Mouse (Mus musculus) lung, adult 2 months (tissue): Measurements from ENCODE around the gene Cacnb3.

Experiments
- CTCF ChIP-seq: fragments of 200-500 bp; IDR thresholded peaks from 2 replicates; pipeline ENCODE4 v1.5.1; 2011; ENCODE audit warnings: mild to moderate bottlenecking, low read length, control low read depth; ENCODE audit not compliant: insufficient read depth
- POLR2A ChIP-seq: fragments of 200-500 bp; IDR thresholded peaks from 2 replicates; pipeline ENCODE4 v1.6.1; 2011; ENCODE audit warnings: low read depth, mild to moderate bottlenecking, control low read depth, low read length, borderline replicate concordance; ENCODE audit errors: extremely low read depth

- no peak for TF ChIP-seq CTCF
- TF ChIP-seq POLR2A: no peak
These were observed 47.6 kb upstream of the Cacnb3 start for GRCm38 (mm10) chr15:98582996-98583395.
